29 mouse cellular contexts compared by ENCODE assay signal in the genomic region with DNA sequence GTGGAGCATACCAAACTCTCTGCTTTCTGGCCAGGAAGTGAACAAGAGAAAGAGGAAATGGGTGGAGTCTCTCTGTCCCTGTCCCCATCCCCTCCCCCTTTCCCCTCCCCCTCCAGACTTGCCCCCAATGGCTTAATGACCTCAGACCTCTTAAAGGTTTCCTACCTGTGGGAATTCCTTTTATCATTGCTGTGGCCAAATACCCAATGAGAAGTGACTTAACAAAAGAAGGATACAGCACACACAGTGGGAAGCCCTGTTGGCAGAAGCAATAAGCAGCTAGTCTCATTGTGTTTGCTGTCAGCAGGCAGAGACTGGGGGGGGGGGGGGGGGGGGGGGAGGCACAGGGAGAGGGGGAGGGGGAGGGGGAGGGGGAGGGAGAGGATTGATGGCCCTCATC. TPM values are rescaled to one million over a fixed set of nuclear protein-coding genes. Genes with fewer than 3 reads are reported as not detected.
"Had no signal": no experiment of that assay in that cellular context is flagged by ENCODE, and none has a peak within 500 bp of the region (broad histone marks: within the 10 kb centered on the region; RNA-seq: fewer than 3 reads in every experiment).

No protein-coding gene starts in this region.

- H3K9me3 ChIP-seq: heart, embryonic 15.5 days; hindbrain, embryonic 10.5 days; hindbrain, embryonic 13.5 days; hindbrain, embryonic 15.5 days; intestine, embryonic 15.5 days; kidney, embryonic 15.5 days had no signal

- H3K36me3 ChIP-seq: heart, embryonic 13.5 days; heart, embryonic 15.5 days; hindbrain, embryonic 10.5 days; hindbrain, embryonic 12.5 days; hindbrain, embryonic 13.5 days; hindbrain, embryonic 15.5 days; intestine, embryonic 15.5 days; kidney, embryonic 15.5 days had no signal

- DNase-seq: heart, postnatal 10 days; heart, postnatal 14 days; heart, postnatal 36 days; heart, postnatal 4 days; kidney, adult 11 months; kidney, adult 18-20 months; kidney, adult 8-10 months; kidney, adult 9 months; kidney, postnatal 10 days; kidney, postnatal 14 days; kidney, postnatal 25 days; kidney, postnatal 36 days; kidney, postnatal 4 days; layer of hippocampus, adult 9-11 months; layer of hippocampus, postnatal 36 days had no signal

- H3K27me3 ChIP-seq: heart, embryonic 13.5 days; heart, embryonic 15.5 days; hindbrain, embryonic 12.5 days; hindbrain, embryonic 13.5 days; hindbrain, embryonic 15.5 days; intestine, embryonic 15.5 days; kidney, embryonic 15.5 days had no signal

- H3K4me3 ChIP-seq: heart, embryonic 13.5 days; heart, embryonic 15.5 days; hindbrain, embryonic 10.5 days; hindbrain, embryonic 12.5 days; hindbrain, embryonic 13.5 days; hindbrain, embryonic 15.5 days; intestine, embryonic 15.5 days; kidney, embryonic 15.5 days; layer of hippocampus, adult 2 months; left cerebral cortex, adult 2 months had no signal

- H3K4me1 ChIP-seq: heart, embryonic 13.5 days; heart, embryonic 15.5 days; hindbrain, embryonic 10.5 days; hindbrain, embryonic 12.5 days; hindbrain, embryonic 13.5 days; hindbrain, embryonic 15.5 days; intestine, embryonic 15.5 days; kidney, embryonic 15.5 days had no signal

- H3K27ac ChIP-seq: heart, embryonic 13.5 days; heart, embryonic 15.5 days; hindbrain, embryonic 10.5 days; hindbrain, embryonic 12.5 days; hindbrain, embryonic 13.5 days; hindbrain, embryonic 14.5 days; hindbrain, embryonic 15.5 days; hindbrain, postnatal 0 days; intestine, embryonic 15.5 days; kidney, embryonic 15.5 days; kidney, postnatal 0 days; layer of hippocampus, adult 2 months; left cerebral cortex, adult 2 months had no signal

RNA-seq across cellular contexts. Expression of a gene that starts 35.4 kb away (rescaled TPM):
- polyA plus RNA-seq: inflammation-experienced regulatory T-cells, adult 6 months had no signal
